Mouse (Mus musculus) kidney, postnatal 36 days (tissue): ENCODE results near the gene Lrp5.
A peak's percentile ranks its signal among the peaks of the same experiment; 100 is the strongest.

ENCODE experiments used
- DNase-seq, 2 experiments: peaks; one replicate each; pipeline ENCODE4 v3.0.0; 2021 to 2022; ENCODE audit warnings: mixed read lengths in 2 of 2

Lrp5 gene

GRCm38 (mm10) chr19:3654058-3654457 is 32.3 kb downstream of the Lrp5 start:
- peak in 1 of 2 experiments; percentile 66 for DNase-seq

GRCm38 (mm10) chr19:3653508-3653907 is 32.9 kb downstream of the Lrp5 start:
- no peak for DNase-seq

GRCm38 (mm10) chr19:3651989-3652388 is 34.4 kb downstream of the Lrp5 start:
- peak in 1 of 2 experiments; percentile 68 for DNase-seq

GRCm38 (mm10) chr19:3651220-3651619 is 35.1 kb downstream of the Lrp5 start:
- peak in 1 of 2 experiments; percentile 55 for DNase-seq

- DNase-seq, result peak; percentile 53 to 63
Measured at GRCm38 (mm10) chr19:3650448-3650847, 35.9 kb downstream of the Lrp5 start.

- DNase-seq, result no peak
Measured at GRCm38 (mm10) chr19:3648830-3649450, 37.4 kb downstream of the Lrp5 start.

- peak; percentile 64 to 71 for DNase-seq
Measured at GRCm38 (mm10) chr19:3647999-3648398, 38.4 kb downstream of the Lrp5 start.

GRCm38 (mm10) chr19:3645813-3646212 is 40.6 kb downstream of the Lrp5 start:
- DNase-seq, result peak; percentile 50 to 76

GRCm38 (mm10) chr19:3645318-3645717 is 41.0 kb downstream of the Lrp5 start:
- DNase-seq, result peak in 1 of 2 experiments; percentile 61

GRCm38 (mm10) chr19:3639561-3639960 is 46.8 kb downstream of the Lrp5 start:
- DNase-seq, result no peak

GRCm38 (mm10) chr19:3638698-3639097 is 47.7 kb downstream of the Lrp5 start:
- peak; percentile 77 to 78 for DNase-seq

- no peak for DNase-seq
Measured at GRCm38 (mm10) chr19:3632018-3632417, 54.3 kb downstream of the Lrp5 start.

- DNase-seq, result no peak
Measured at GRCm38 (mm10) chr19:3631431-3631830, 54.9 kb downstream of the Lrp5 start.

GRCm38 (mm10) chr19:3630486-3630885 is 55.9 kb downstream of the Lrp5 start:
- no peak for DNase-seq

GRCm38 (mm10) chr19:3630027-3630426 is 56.3 kb downstream of the Lrp5 start:
- no peak for DNase-seq

- DNase-seq, result no peak
Measured at GRCm38 (mm10) chr19:3628223-3628622, 58.1 kb downstream of the Lrp5 start.

GRCm38 (mm10) chr19:3625111-3625510 is 61.3 kb downstream of the Lrp5 start:
- DNase-seq, result no peak

GRCm38 (mm10) chr19:3623824-3624223 is 62.5 kb downstream of the Lrp5 start:
- peak; percentile 63 to 84 for DNase-seq

- DNase-seq, result no peak
Measured at GRCm38 (mm10) chr19:3623294-3623693, 63.1 kb downstream of the Lrp5 start.

- DNase-seq, result no peak
Measured at GRCm38 (mm10) chr19:3620871-3621270, 65.5 kb downstream of the Lrp5 start.

- DNase-seq, result peak in 1 of 2 experiments; percentile 39
Measured at GRCm38 (mm10) chr19:3619359-3619758, 67.0 kb downstream of the Lrp5 start.

GRCm38 (mm10) chr19:3613991-3614390 is 72.4 kb downstream of the Lrp5 start:
- DNase-seq, result no peak

- no peak for DNase-seq
Measured at GRCm38 (mm10) chr19:3612534-3613273, 73.7 kb downstream of the Lrp5 start.

GRCm38 (mm10) chr19:3611730-3612129 is 74.6 kb downstream of the Lrp5 start:
- DNase-seq, result no peak
